ENCODE assay signal across 8 mouse cellular contexts in the genomic region with DNA sequence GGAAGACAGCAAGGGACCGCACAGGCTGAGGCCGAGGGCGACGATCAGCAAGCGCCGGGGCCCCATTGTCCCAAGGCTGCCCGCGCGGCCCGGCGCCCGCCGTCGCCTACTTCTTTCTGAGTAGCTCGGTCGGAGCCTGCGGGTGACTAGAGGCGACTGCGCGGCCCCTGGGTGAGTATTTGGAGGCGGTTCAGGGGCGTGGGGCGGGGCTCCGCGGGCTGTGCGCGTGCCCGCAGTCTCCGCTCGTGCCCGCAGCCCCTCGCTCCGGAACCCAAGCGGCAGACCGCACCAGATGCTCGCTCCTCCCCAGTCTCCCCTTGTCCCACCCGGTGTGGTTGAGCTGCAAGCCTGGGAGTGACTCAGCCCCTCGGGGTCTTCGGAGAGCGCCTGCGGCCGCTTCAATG. TPM values are rescaled to one million over a fixed set of nuclear protein-coding genes. Genes with fewer than 3 reads are reported as not detected.
A peak's percentile ranks its signal among the peaks of the same experiment; 100 is the strongest.
DNase-seq lines count a peak whose midpoint lies in the region; ATAC-seq and TF ChIP-seq lines count a peak whose summit lies in the region.

F2r (minus strand) TSS at position 179 of the 404 bp plus-strand sequence.

- no peaks in the 10 kb centered on the region for H3K36me3 ChIP-seq in forebrain, embryonic 14.5 days (ENCODE audit: control insufficient read depth, insufficient read depth, low read length)
- 0 out of 2 replicates have a peak, but pooled peaks cover 3% of the 10 kb centered on the region for H3K36me3 ChIP-seq in lung, embryonic 14.5 days (ENCODE audit: insufficient read depth)
- no peaks in the 10 kb centered on the region for H3K36me3 ChIP-seq in neural tube, embryonic 15.5 days

- H3K4me1 ChIP-seq in forebrain, embryonic 14.5 days (ENCODE audit: control insufficient read depth, insufficient read depth, low read length): peaks cover 17% of the 10 kb centered on the region; the same call in 1 of the 2 replicates
- peaks cover 16% of the 10 kb centered on the region for H3K4me1 ChIP-seq in lung, embryonic 14.5 days (ENCODE audit: insufficient read depth)
- peaks cover 33% of the 10 kb centered on the region for H3K4me1 ChIP-seq in neural tube, embryonic 15.5 days

- TF ChIP-seq CTCF in lung, embryonic 14.5 days (IDR thresholded peaks at IDR 0.05; ENCODE audit: low read depth): no peak

- H3K4me3 ChIP-seq in forebrain, embryonic 14.5 days (ENCODE audit: low read depth, low read length): peak within 1 kb of the TSS; percentile 91
- H3K4me3 ChIP-seq in lung, embryonic 14.5 days (ENCODE audit: low read depth, low read length): peak within 1 kb of the TSS; percentile 90
- H3K4me3 ChIP-seq in neural tube, embryonic 15.5 days (replicated peaks): peak within 1 kb of the TSS; percentile 86

- H3K9ac ChIP-seq in forebrain, embryonic 14.5 days (ENCODE audit: low read length): peak within 1 kb of the TSS; percentile 97
- H3K9ac ChIP-seq in lung, embryonic 14.5 days: peak within 1 kb of the TSS; percentile 95
- peak within 1 kb of the TSS; percentile 75 for H3K9ac ChIP-seq in neural tube, embryonic 15.5 days (replicated peaks)

- H3K27me3 ChIP-seq in forebrain, embryonic 14.5 days (replicated peaks; ENCODE audit: control insufficient read depth, insufficient read depth, low read length): no peaks in the 10 kb centered on the region
- no peaks in the 10 kb centered on the region for H3K27me3 ChIP-seq in lung, embryonic 14.5 days (ENCODE audit: insufficient read depth, low read length)
- H3K27me3 ChIP-seq in neural tube, embryonic 15.5 days (replicated peaks): no peaks in the 10 kb centered on the region

- H3K27ac ChIP-seq in forebrain, embryonic 14.5 days (ENCODE audit: low read depth, low read length): peak within 1 kb of the TSS; percentile 79
- H3K27ac ChIP-seq in lung, embryonic 14.5 days (ENCODE audit: low read depth): peak within 1 kb of the TSS; percentile 89
- H3K27ac ChIP-seq in neural tube, embryonic 15.5 days (replicated peaks): peak within 1 kb of the TSS; percentile 74

- WGBS in forebrain, embryonic 14.5 days: under 1% methylated on average over 42 of the region's 42 CpGs
- WGBS in lung, embryonic 14.5 days: under 1% methylated on average over 42 of the region's 42 CpGs
- WGBS in neural tube, embryonic 15.5 days: 1% methylated on average over 42 of the region's 42 CpGs

- intact Hi-C loops in heart, postnatal 14 days (cut with DNase I): loop anchor here (2.0 to 5.0 kb wide), 2 partner anchors 40 to 56 kb away; no protein-coding TSS in a partner anchor

- DNase-seq in ES-CJ7 (ENCODE audit: low read depth, low spot score): peak; percentile 85
- DNase-seq in c-Kit-positive CD71-positive TER-119-positive erythroid progenitor cells, embryonic 14.5 days (ENCODE audit: low spot score): peak; percentile 73
- peak; percentile 91 for DNase-seq in forebrain, embryonic 14.5 days (ENCODE audit: low spot score)
- peak; percentile 89 to 90 for DNase-seq in heart, postnatal 14 days
- peak; percentile 19 to 40 for DNase-seq in layer of hippocampus, adult 18-20 months (ENCODE audit: low spot score in 2 of 2)
- peak; percentile 94 for DNase-seq in lung, embryonic 14.5 days
- peak; percentile 62 for DNase-seq in testis, postnatal 14 days (ENCODE audit: low spot score)

- no peaks in the 10 kb centered on the region for H3K9me3 ChIP-seq in forebrain, embryonic 14.5 days (replicated peaks; ENCODE audit: control insufficient read depth, low read length)
- no peaks in the 10 kb centered on the region for H3K9me3 ChIP-seq in lung, embryonic 14.5 days (ENCODE audit: low read depth, low read length)
- H3K9me3 ChIP-seq in neural tube, embryonic 15.5 days (replicated peaks): no peaks in the 10 kb centered on the region

- H3K4me2 ChIP-seq in forebrain, embryonic 14.5 days (ENCODE audit: low read length): peak within 1 kb of the TSS; percentile 67
- H3K4me2 ChIP-seq in lung, embryonic 14.5 days: peak within 1 kb of the TSS; percentile 73
- peak within 1 kb of the TSS; percentile 83 for H3K4me2 ChIP-seq in neural tube, embryonic 15.5 days

- ATAC-seq in forebrain, embryonic 14.5 days: peak; percentile 94
- ATAC-seq in lung, embryonic 14.5 days (ENCODE audit: insufficient read depth): peak; percentile 93
- ATAC-seq in neural tube, embryonic 15.5 days (ENCODE audit: low FRiP score): peak; percentile 91

RNA-seq across cellular contexts. Expression of gene F2r, which starts in this region (rescaled TPM):
- 76.2 and 80.5 TPM in 2 replicates for polyA plus RNA-seq in forebrain, embryonic 14.5 days (2014; fragmentation: Nextera tagmentation; extraction: Ambion mirVana)
- total RNA-seq in heart, postnatal 14 days (2021): 10 to 100 TPM; 27.9 to 30.4 TPM
- total RNA-seq in layer of hippocampus, adult 18-20 months (2021): 1 to 10 TPM; 3.7 to 4.0 TPM
- polyA plus RNA-seq in lung, embryonic 14.5 days (2014; fragmentation: Nextera tagmentation; extraction: Ambion mirVana): 109 and 110 TPM in 2 replicates
- polyA plus RNA-seq in neural tube, embryonic 15.5 days (2015; fragmentation: Nextera tagmentation; extraction: Ambion mirVana): 52.1 and 53.9 TPM in 2 replicates

Comparison
In these comparisons a context has a peak if more than half of its experiments do, and no peak if none do; other contexts are left out.
1. Peak in every context shown above with its lines: DNase-seq, ATAC-seq, H3K4me3 ChIP-seq and H3K27ac ChIP-seq.
2. RNA of gene F2r (total RNA-seq): 27.9 to 30.4 TPM in heart, postnatal 14 days; 3.7 to 4.0 TPM in layer of hippocampus, adult 18-20 months; every median in the first group is over 4 times any median in the second.
3. DNase-seq: peak in every context shown above with its lines; median percentile 94 in lung, embryonic 14.5 days; 91 in forebrain, embryonic 14.5 days; 90 in heart, postnatal 14 days; 85 in ES-CJ7; 73 in c-Kit-positive CD71-positive TER-119-positive erythroid progenitor cells, embryonic 14.5 days; 62 in testis, postnatal 14 days; 30 in layer of hippocampus, adult 18-20 months.